Mouse (Mus musculus) liver, embryonic 14.5 days (tissue): ENCODE results near the gene Mcf2l.

Source experiments
- CTCF ChIP-seq: IDR thresholded peaks from 2 replicates; pipeline ENCODE4 v1.5.1; 2016; ENCODE audit warnings: antibody characterized with exemption, low read depth, control low read depth
- EP300 ChIP-seq: IDR thresholded peaks from 2 replicates; pipeline ENCODE4 v1.6.1; 2016; ENCODE audit warnings: antibody characterized with exemption, low read depth

- TF ChIP-seq CTCF (no peak), EP300 (no peak)
These were observed 110.3 kb downstream of the Mcf2l start for GRCm38 (mm10) chr8:12983681-12984467.
